Mouse (Mus musculus): ENCODE measurements around the gene Tmem274. TPM values are rescaled to one million over a fixed set of nuclear protein-coding genes. Genes with fewer than 3 reads are reported as not detected.

Tmem274 gene
- total and polyA plus RNA-seq, 2 experiments from 2014 or later, result not detected

DNA sequence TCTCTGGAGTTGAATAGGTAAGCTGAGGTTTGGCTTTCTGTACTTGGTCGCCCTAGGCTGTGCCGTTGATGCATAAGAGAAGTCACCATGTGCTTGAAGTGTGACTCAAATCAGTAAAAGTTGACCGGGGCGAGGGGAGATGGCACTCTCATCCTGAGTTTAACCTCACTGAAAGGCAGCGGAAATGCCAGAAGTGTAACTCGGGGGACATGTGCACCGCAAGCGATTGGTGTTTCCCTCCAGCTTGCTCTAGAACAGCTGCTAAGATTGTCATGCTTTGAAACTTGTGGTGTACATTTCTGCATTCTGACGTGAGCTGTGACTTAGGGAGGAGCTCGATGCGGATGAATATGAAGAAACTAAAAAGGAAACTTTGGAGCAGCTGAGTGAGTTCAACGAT, 10.6 kb downstream of the Tmem274 start:
- Histone ChIP-seq H3K27ac (no peak overlapping the region), H3K4me2 (ENCODE audit: low read depth, low read length) (no peak overlapping the region), H3K4me3 (ENCODE audit: low read length) (no peak overlapping the region), H3K36me3 (ENCODE audit: insufficient read depth, low read length) (peaks cover 36% of the 10 kb centered on the region), H3K9me3 (ENCODE audit: low read length) (no peaks in the 10 kb centered on the region), H3K27me3 (ENCODE audit: insufficient read depth, low read length) (no peaks in the 10 kb centered on the region), H3K4me1 (ENCODE audit: insufficient read depth, low read length) (peaks cover 10% of the 10 kb centered on the region; the same call in 1 of the 2 replicates), H3K9ac (replicated peaks; ENCODE audit: low read length) (no peak overlapping the region)
- ATAC-seq (no peak), DNase-seq (ENCODE audit: low spot score) (no peak)
- TF ChIP-seq CTCF (IDR thresholded peaks at IDR 0.05; ENCODE audit: low read depth), result no peak
- 94% methylated on average over 12 of the region's 12 CpGs for WGBS

DNA sequence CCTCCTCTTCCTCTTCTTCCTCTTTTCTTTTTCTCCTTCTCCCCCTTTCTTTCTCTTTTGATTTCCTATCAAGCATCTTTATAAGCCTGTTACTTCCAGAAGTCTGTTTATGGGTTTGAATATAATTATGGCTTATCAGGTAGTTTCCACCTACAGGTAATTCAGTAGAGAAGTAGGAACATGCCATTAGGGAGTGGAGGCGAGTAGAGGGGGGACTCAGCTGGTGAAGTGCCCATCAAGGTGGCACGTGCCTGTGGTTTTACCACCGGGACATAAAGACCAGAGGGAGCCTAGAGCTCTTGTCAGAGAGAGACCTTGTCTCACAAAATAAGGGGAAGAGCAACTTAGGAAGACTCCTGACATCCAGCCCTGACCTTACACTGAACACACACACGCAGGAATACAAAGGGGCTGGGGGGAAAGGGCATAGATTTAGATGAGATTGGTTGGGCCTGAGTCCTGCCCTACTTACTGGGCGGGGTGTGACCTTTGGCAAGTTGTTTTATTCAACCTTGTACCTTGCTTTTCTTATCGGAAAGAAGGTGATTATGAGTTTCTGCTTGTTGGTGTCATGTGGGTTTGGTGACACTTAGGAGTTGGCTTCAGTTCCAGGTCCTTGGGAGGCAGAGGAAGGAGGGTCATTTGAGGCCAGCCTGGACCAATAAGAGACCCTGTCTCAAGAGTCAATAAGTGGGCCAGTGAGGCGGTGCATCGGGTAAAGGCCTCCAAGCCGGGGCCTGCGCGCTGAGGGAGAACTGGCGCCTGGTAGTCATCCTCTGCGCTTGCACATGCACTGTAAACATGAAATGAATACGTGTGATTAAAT, 12.4 kb downstream of the Tmem274 start:
- Histone ChIP-seq H3K4me1 (ENCODE audit: insufficient read depth, low read length) (peaks cover 6% of the 10 kb centered on the region; the same call in 1 of the 2 replicates), H3K27ac (no peak overlapping the region), H3K36me3 (ENCODE audit: insufficient read depth, low read length) (peaks cover 53% of the 10 kb centered on the region), H3K9ac (replicated peaks; ENCODE audit: low read length) (no peak overlapping the region), H3K4me3 (ENCODE audit: low read length) (no peak overlapping the region), H3K27me3 (ENCODE audit: insufficient read depth, low read length) (no peaks in the 10 kb centered on the region), H3K9me3 (ENCODE audit: low read length) (no peaks in the 10 kb centered on the region), H3K4me2 (ENCODE audit: low read depth, low read length) (no peak overlapping the region)
- no peak for TF ChIP-seq CTCF (IDR thresholded peaks at IDR 0.05; ENCODE audit: low read depth)
- DNase-seq (ENCODE audit: low spot score), result no peak
- ATAC-seq, result no peak
- WGBS, result 96% methylated on average over 14 of the region's 14 CpGs

- Histone ChIP-seq H3K9ac (replicated peaks; ENCODE audit: low read length) (no peak overlapping the region), H3K4me1 (ENCODE audit: insufficient read depth, low read length) (peaks cover 4% of the 10 kb centered on the region; the same call in 1 of the 2 replicates), H3K4me2 (ENCODE audit: low read depth, low read length) (no peak overlapping the region), H3K36me3 (ENCODE audit: insufficient read depth, low read length) (peaks cover 65% of the 10 kb centered on the region), H3K4me3 (ENCODE audit: low read length) (no peak overlapping the region), H3K27me3 (ENCODE audit: insufficient read depth, low read length) (no peaks in the 10 kb centered on the region), H3K27ac (no peak overlapping the region), H3K9me3 (ENCODE audit: low read length) (no peaks in the 10 kb centered on the region)
- TF ChIP-seq CTCF (IDR thresholded peaks at IDR 0.05; ENCODE audit: low read depth), result peak; percentile 46; the same call in 1 of the 2 replicates
- 98% methylated on average over 3 of the region's 3 CpGs for WGBS
- no peak for DNase-seq (ENCODE audit: low spot score)
- no peak for ATAC-seq
Measured at GRCm38 (mm10) chr4:149491151-149491550, 14.0 kb downstream of the Tmem274 start.

GRCm38 (mm10) chr4:149496612-149497011, 19.4 kb downstream of the Tmem274 start:
- H3K4me3 ChIP-seq (ENCODE audit: low read length), result no peak overlapping the region
- no peak overlapping the region for H3K4me2 ChIP-seq (ENCODE audit: low read depth, low read length)
- H3K9me3 ChIP-seq (ENCODE audit: low read length), result no peaks in the 10 kb centered on the region
- no peaks in the 10 kb centered on the region for H3K4me1 ChIP-seq (ENCODE audit: insufficient read depth, low read length)
- no peak for TF ChIP-seq CTCF (IDR thresholded peaks at IDR 0.05; ENCODE audit: low read depth)
- DNase-seq (ENCODE audit: low spot score), result peak; percentile 59
- peak overlapping the region; percentile 74 for H3K27ac ChIP-seq
- no peak overlapping the region for H3K9ac ChIP-seq (replicated peaks; ENCODE audit: low read length)
- peak; percentile 90 for ATAC-seq
- peaks cover 59% of the 10 kb centered on the region for H3K36me3 ChIP-seq (ENCODE audit: insufficient read depth, low read length)
- no peaks in the 10 kb centered on the region for H3K27me3 ChIP-seq (ENCODE audit: insufficient read depth, low read length)
- WGBS, result 7% methylated on average over 2 of the region's 2 CpGs

- Histone ChIP-seq H3K4me1 (ENCODE audit: insufficient read depth, low read length) (no peaks in the 10 kb centered on the region), H3K4me2 (ENCODE audit: low read depth, low read length) (no peak overlapping the region), H3K27me3 (ENCODE audit: insufficient read depth, low read length) (no peaks in the 10 kb centered on the region), H3K4me3 (ENCODE audit: low read length) (no peak overlapping the region), H3K9me3 (ENCODE audit: low read length) (no peaks in the 10 kb centered on the region), H3K9ac (replicated peaks; ENCODE audit: low read length) (no peak overlapping the region), H3K27ac (no peak overlapping the region), H3K36me3 (ENCODE audit: insufficient read depth, low read length) (peaks cover 44% of the 10 kb centered on the region; the same call in 1 of the 2 replicates)
- WGBS, result 81% methylated on average over 8 of the region's 8 CpGs
- TF ChIP-seq CTCF (IDR thresholded peaks at IDR 0.05; ENCODE audit: low read depth), result no peak
- no peak for ATAC-seq
- DNase-seq (ENCODE audit: low spot score), result no peak
Measured at GRCm38 (mm10) chr4:149498901-149499300, 21.7 kb downstream of the Tmem274 start.

- 66% methylated on average over 5 of the region's 5 CpGs for WGBS
- no peak for TF ChIP-seq CTCF (IDR thresholded peaks at IDR 0.05; ENCODE audit: low read depth)
- Histone ChIP-seq H3K4me3 (ENCODE audit: low read length) (no peak overlapping the region), H3K4me2 (ENCODE audit: low read depth, low read length) (no peak overlapping the region), H3K9ac (replicated peaks; ENCODE audit: low read length) (no peak overlapping the region), H3K9me3 (ENCODE audit: low read length) (no peaks in the 10 kb centered on the region), H3K27ac (no peak overlapping the region), H3K4me1 (ENCODE audit: insufficient read depth, low read length) (no peaks in the 10 kb centered on the region), H3K36me3 (ENCODE audit: insufficient read depth, low read length) (peaks cover 35% of the 10 kb centered on the region; the same call in 1 of the 2 replicates), H3K27me3 (ENCODE audit: insufficient read depth, low read length) (no peaks in the 10 kb centered on the region)
- DNase-seq (ENCODE audit: low spot score) (no peak), ATAC-seq (no peak)
Measured at GRCm38 (mm10) chr4:149499790-149500189, 22.6 kb downstream of the Tmem274 start.

GRCm38 (mm10) chr4:149504363-149504762, 27.2 kb downstream of the Tmem274 start:
- Histone ChIP-seq H3K4me2 (ENCODE audit: low read depth, low read length) (no peak overlapping the region), H3K9me3 (ENCODE audit: low read length) (no peaks in the 10 kb centered on the region), H3K4me1 (ENCODE audit: insufficient read depth, low read length) (no peaks in the 10 kb centered on the region), H3K9ac (replicated peaks; ENCODE audit: low read length) (no peak overlapping the region), H3K36me3 (ENCODE audit: insufficient read depth, low read length) (peaks cover 10% of the 10 kb centered on the region; the same call in 1 of the 2 replicates), H3K27ac (no peak overlapping the region), H3K27me3 (ENCODE audit: insufficient read depth, low read length) (no peaks in the 10 kb centered on the region), H3K4me3 (ENCODE audit: low read length) (no peak overlapping the region)
- WGBS, result 83% methylated on average over 5 of the region's 5 CpGs
- ATAC-seq (no peak), DNase-seq (ENCODE audit: low spot score) (no peak)
- no peak for TF ChIP-seq CTCF (IDR thresholded peaks at IDR 0.05; ENCODE audit: low read depth)
